Mouse (Mus musculus) frontal cortex, postnatal 10 days (tissue): ENCODE data around the gene Donson.
"Not testable (repeated sequence)": the region's sequence is repeated elsewhere in the genome, so short reads cannot be mapped to it uniquely, and the experiment has no call there.

Experiments used
- DNase-seq, 2 experiments: peaks; one replicate each; pipeline ENCODE4 v3.0.0; 2022; ENCODE audit warnings: low spot score in 2 of 2, mixed read lengths in 1 of 2

Donson gene

DNA sequence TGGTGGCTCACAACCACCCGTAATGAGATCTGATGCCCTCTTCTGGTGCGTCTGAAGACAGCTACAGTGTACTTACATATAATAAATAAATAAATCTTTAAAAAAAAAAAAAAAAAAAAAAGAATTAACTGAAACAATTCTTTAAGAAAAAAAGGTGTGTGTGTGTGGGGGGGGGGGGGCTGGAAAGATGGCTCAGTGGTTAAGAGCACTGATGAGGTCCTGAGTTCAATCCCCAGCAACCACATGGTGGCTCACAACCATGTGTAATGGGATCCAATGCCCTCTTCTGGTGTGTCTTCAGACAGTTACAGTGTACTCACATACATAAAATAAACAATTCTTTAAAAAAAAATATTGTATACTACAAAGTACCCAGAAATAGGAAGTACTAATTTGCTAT is 43.1 kb downstream of the Donson start:
- DNase-seq: not testable (repeated sequence)

GRCm38 (mm10) chr16:91644901-91645300 is 43.7 kb downstream of the Donson start:
- no peak for DNase-seq

DNA sequence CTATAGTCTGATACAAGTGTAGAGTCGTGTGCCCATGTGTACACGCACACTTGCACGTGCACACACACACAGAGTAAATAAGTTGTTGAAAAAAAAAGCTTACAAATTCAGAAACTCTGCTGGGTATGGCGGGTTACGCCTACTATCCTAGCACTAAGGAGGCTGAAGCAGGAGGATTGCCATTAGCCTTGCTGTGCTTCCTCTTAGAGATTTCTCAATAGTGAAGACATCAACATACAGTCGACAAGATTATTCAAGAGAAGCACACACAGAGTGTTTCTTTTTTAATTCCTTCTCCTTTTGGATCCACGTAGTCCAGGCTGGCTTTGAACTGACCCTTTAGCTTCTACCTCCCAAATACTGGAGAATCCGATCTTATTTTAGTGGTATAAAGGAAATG is 48.4 kb downstream of the Donson start:
- DNase-seq: no peak

DNA sequence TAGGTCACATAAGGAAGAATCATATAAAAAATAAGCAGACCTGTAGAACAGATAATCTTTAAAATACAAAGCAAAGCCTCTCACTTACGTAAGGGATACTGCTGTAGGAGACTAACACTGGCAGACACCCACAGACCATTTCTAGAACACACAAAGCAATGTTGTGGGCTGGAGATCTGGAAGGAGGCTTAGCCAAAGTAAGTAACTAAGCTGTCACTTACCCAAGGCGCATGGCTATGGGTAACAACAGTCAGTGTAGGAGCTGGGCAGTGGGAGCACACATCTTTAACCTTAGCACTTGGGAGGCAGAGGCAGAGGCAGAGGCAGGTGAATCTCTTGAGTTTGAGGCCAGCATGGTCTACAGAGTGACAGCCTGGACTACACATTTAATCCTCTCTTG is 48.9 kb downstream of the Donson start:
- DNase-seq: no peak

- DNase-seq: no peak
These were observed 49.4 kb downstream of the Donson start for GRCm38 (mm10) chr16:91639161-91639560.

- DNase-seq: no peak
These were observed 54.9 kb downstream of the Donson start for GRCm38 (mm10) chr16:91633641-91634040.

GRCm38 (mm10) chr16:91632940-91633339 is 55.6 kb downstream of the Donson start:
- DNase-seq: no peak

DNA sequence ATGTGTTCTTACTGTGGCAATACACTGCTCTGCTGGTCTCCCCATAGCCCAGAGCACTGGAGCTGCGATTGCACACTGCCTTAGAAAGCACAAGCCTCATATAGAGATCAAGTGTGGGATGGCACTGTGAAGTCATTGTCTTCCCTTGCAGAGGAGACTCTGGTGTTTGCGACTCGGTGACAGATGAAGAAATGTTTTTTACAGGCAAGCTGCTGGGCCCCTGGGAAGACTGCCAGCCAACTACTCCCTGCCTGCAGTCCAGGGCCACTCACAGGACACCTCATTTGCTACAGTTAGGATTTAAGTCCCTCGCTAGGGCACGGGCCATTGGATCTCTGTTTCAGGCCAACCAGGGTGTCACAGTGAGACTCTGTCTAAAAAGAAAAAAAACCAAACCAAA is 56.1 kb downstream of the Donson start:
- DNase-seq: no peak

DNA sequence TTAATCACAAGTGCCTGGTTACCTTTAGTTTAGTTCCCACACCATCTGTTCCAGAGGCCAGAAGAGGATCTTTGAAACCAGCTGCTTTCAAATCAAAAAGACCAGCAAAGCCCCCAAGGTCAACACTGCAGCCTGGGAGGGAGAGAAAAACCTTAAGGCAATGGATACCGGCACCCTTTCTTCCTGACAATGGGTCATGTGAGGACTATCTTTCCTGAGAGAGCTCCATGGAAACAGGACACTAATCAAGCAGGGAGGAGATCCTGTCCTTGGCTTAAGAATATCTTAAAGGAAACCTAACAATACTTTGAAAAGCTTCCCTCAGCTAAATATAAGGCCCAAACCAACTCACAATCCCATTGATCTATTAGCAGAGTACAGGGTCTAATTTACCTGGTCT is 58.0 kb downstream of the Donson start:
- no peak for DNase-seq

DNA sequence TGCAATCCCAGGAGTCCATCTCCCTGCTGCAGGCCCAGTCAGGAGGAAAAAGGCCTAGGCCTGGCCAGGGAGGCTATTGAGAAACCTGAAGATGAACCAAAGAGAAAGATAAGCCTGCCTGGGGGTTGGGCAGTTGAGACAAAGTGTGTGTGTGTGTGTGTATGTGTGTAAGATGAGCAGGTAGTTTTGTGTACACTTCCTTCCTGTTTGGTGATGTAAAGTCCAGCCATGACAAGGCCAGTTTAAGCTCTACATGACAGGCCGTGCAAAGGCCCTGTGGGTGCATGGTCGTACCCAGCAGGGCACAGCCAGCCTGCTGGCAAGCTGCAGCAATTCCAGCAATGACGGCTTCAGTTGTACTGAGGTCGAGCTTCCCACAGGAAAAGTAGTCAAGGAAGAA is 58.8 kb downstream of the Donson start:
- DNase-seq: no peak

- no peak for DNase-seq
These were observed 59.9 kb downstream of the Donson start for GRCm38 (mm10) chr16:91628673-91629072.

- DNase-seq: no peak
These were observed 60.7 kb downstream of the Donson start for GRCm38 (mm10) chr16:91627831-91628230.
